Mouse (Mus musculus): ENCODE measurements around the gene Grip2. TPM values are rescaled to one million over a fixed set of nuclear protein-coding genes. Genes with fewer than 3 reads are reported as not detected.

The Grip2 gene
- polyA plus RNA-seq, 2 experiments = 2.8 to 5.9 TPM

DNA sequence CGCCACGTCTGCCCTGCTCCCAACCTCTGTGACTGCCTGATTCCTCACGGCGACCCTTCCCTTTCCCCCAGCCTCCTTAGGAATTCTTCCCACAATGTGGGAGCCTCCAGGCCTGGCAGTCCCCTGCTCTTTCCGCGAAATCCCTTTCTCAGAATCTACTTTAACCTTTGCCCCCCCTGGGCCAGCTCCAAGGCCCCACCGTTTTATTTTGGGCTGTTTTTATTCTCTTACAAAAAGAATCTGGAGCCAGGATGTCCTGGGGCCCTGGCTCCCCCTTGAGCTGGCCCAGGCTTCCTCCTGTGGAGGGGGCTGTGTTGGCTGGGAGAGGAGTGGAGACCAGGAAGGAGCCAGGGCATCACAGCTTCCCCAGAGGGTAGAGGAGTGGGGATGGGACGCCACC lies 74.2 kb downstream of the Grip2 start:
- H3K27ac ChIP-seq (replicated peaks; ENCODE audit: low read depth, low read length) = no peak overlapping the region
- peaks cover 79% of the 10 kb centered on the region for H3K36me3 ChIP-seq (ENCODE audit: control insufficient read depth, insufficient read depth, low read length)
- no peaks in the 10 kb centered on the region for H3K9me3 ChIP-seq (ENCODE audit: control insufficient read depth, low read length)

GRCm38 (mm10) chr6:91750976-91751375 lies 76.1 kb downstream of the Grip2 start:
- Histone ChIP-seq H3K4me2 (replicated peaks; ENCODE audit: low read depth, low read length, severe bottlenecking) (no peak overlapping the region), H3K27ac (replicated peaks; ENCODE audit: low read depth, low read length) (no peak overlapping the region), H3K36me3 (ENCODE audit: control insufficient read depth, insufficient read depth, low read length) (peaks cover 81% of the 10 kb centered on the region), H3K9me3 (ENCODE audit: control insufficient read depth, low read length) (no peaks in the 10 kb centered on the region), H3K4me3 (replicated peaks; ENCODE audit: low read length) (no peak overlapping the region), H3K27me3 (ENCODE audit: control insufficient read depth, insufficient read depth, low read length) (no peaks in the 10 kb centered on the region), H3K4me1 (ENCODE audit: control insufficient read depth, insufficient read depth, low read length) (no peaks in the 10 kb centered on the region), H3K9ac (ENCODE audit: low read depth, low read length, severe bottlenecking) (no peak overlapping the region)
- no peak for TF ChIP-seq POLR2A (IDR thresholded peaks at IDR 0.05; ENCODE audit: borderline replicate concordance, extremely low read depth, insufficient read depth, insufficient read length)
- ATAC-seq (ENCODE audit: low FRiP score, low read depth) = no peak
- 78% methylated on average over 3 of the region's 3 CpGs for WGBS
- no peak for DNase-seq (ENCODE audit: low spot score)

More for the DNA sequence above, 74.2 kb downstream of the Grip2 start:
- no peak for TF ChIP-seq POLR2A (IDR thresholded peaks at IDR 0.05; ENCODE audit: borderline replicate concordance, extremely low read depth, insufficient read depth, insufficient read length)
- Histone ChIP-seq H3K4me2 (replicated peaks; ENCODE audit: low read depth, low read length, severe bottlenecking) (no peak overlapping the region), H3K9ac (ENCODE audit: low read depth, low read length, severe bottlenecking) (no peak overlapping the region), H3K4me1 (ENCODE audit: control insufficient read depth, insufficient read depth, low read length) (no peaks in the 10 kb centered on the region), H3K4me3 (replicated peaks; ENCODE audit: low read length) (no peak overlapping the region), H3K27me3 (ENCODE audit: control insufficient read depth, insufficient read depth, low read length) (no peaks in the 10 kb centered on the region)
- WGBS = 67% methylated on average over 6 of the region's 8 CpGs
- DNase-seq (ENCODE audit: low spot score) = no peak
- ATAC-seq (ENCODE audit: low FRiP score, low read depth) = no peak

GRCm38 (mm10) chr6:91746776-91747175 lies 80.3 kb downstream of the Grip2 start:
- no peaks in the 10 kb centered on the region for H3K4me1 ChIP-seq (ENCODE audit: control insufficient read depth, insufficient read depth, low read length)
- TF ChIP-seq POLR2A (IDR thresholded peaks at IDR 0.05; ENCODE audit: borderline replicate concordance, extremely low read depth, insufficient read depth, insufficient read length) = no peak
- ATAC-seq (ENCODE audit: low FRiP score, low read depth) = no peak
- H3K4me2 ChIP-seq (replicated peaks; ENCODE audit: low read depth, low read length, severe bottlenecking) = no peak overlapping the region
- H3K27me3 ChIP-seq (ENCODE audit: control insufficient read depth, insufficient read depth, low read length) = no peaks in the 10 kb centered on the region
- H3K9me3 ChIP-seq (ENCODE audit: control insufficient read depth, low read length) = no peaks in the 10 kb centered on the region
- WGBS = 88% methylated on average over 5 of the region's 5 CpGs
- H3K27ac ChIP-seq (replicated peaks; ENCODE audit: low read depth, low read length) = no peak overlapping the region
- H3K36me3 ChIP-seq (ENCODE audit: control insufficient read depth, insufficient read depth, low read length) = peaks cover 77% of the 10 kb centered on the region
- no peak overlapping the region for H3K9ac ChIP-seq (ENCODE audit: low read depth, low read length, severe bottlenecking)
- no peak for DNase-seq (ENCODE audit: low spot score)
- no peak overlapping the region for H3K4me3 ChIP-seq (replicated peaks; ENCODE audit: low read length)

GRCm38 (mm10) chr6:91745947-91746582 lies 81.0 kb downstream of the Grip2 start:
- H3K4me3 ChIP-seq (replicated peaks; ENCODE audit: low read length) = no peak overlapping the region
- H3K27me3 ChIP-seq (ENCODE audit: control insufficient read depth, insufficient read depth, low read length) = no peaks in the 10 kb centered on the region
- TF ChIP-seq POLR2A (IDR thresholded peaks at IDR 0.05; ENCODE audit: borderline replicate concordance, extremely low read depth, insufficient read depth, insufficient read length) = no peak
- no peaks in the 10 kb centered on the region for H3K9me3 ChIP-seq (ENCODE audit: control insufficient read depth, low read length)
- 74% methylated on average over 7 of the region's 7 CpGs for WGBS
- H3K4me1 ChIP-seq (ENCODE audit: control insufficient read depth, insufficient read depth, low read length) = no peaks in the 10 kb centered on the region
- H3K4me2 ChIP-seq (replicated peaks; ENCODE audit: low read depth, low read length, severe bottlenecking) = no peak overlapping the region
- DNase-seq (ENCODE audit: low spot score) (no peak), ATAC-seq (ENCODE audit: low FRiP score, low read depth) (no peak)
- H3K9ac ChIP-seq (ENCODE audit: low read depth, low read length, severe bottlenecking) = no peak overlapping the region
- peaks cover 77% of the 10 kb centered on the region for H3K36me3 ChIP-seq (ENCODE audit: control insufficient read depth, insufficient read depth, low read length)
- H3K27ac ChIP-seq (replicated peaks; ENCODE audit: low read depth, low read length) = no peak overlapping the region

DNA sequence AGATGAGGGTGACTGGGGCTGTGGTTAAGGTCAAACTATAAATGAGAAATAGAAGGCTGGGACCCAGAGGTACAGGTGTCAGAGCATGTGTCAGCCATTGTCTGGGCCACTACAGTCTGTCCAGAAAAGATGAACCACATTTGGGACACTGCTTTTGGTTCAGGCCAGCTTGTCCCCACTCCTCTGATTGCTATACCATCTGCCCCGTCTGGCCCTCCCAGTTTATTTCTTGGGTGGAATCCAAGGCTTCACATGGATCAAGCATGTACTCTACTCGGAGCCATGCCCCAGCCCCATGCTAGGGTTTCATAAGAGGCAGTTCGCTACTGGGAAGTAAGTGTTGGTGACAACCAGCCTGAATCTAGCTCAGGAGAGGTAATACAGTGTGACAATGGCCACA lies 81.8 kb downstream of the Grip2 start:
- H3K27ac ChIP-seq (replicated peaks; ENCODE audit: low read depth, low read length) = no peak overlapping the region
- WGBS = 73% methylated on average over 3 of the region's 3 CpGs
- H3K9ac ChIP-seq (ENCODE audit: low read depth, low read length, severe bottlenecking) = no peak overlapping the region
- H3K4me3 ChIP-seq (replicated peaks; ENCODE audit: low read length) = no peak overlapping the region
- H3K9me3 ChIP-seq (ENCODE audit: control insufficient read depth, low read length) = no peaks in the 10 kb centered on the region
- H3K36me3 ChIP-seq (ENCODE audit: control insufficient read depth, insufficient read depth, low read length) = peaks cover 71% of the 10 kb centered on the region
- no peak overlapping the region for H3K4me2 ChIP-seq (replicated peaks; ENCODE audit: low read depth, low read length, severe bottlenecking)
- no peak for ATAC-seq (ENCODE audit: low FRiP score, low read depth)
- TF ChIP-seq POLR2A (IDR thresholded peaks at IDR 0.05; ENCODE audit: borderline replicate concordance, extremely low read depth, insufficient read depth, insufficient read length) = no peak
- no peaks in the 10 kb centered on the region for H3K4me1 ChIP-seq (ENCODE audit: control insufficient read depth, insufficient read depth, low read length)
- no peak for DNase-seq (ENCODE audit: low spot score)
- H3K27me3 ChIP-seq (ENCODE audit: control insufficient read depth, insufficient read depth, low read length) = no peaks in the 10 kb centered on the region
